Mouse (Mus musculus) embryonic fibroblast, embryonic 13.5 days (primary cell): Measurements from ENCODE around the gene Plcl1.

Source experiments
- CTCF ChIP-seq: IDR thresholded peaks from 2 replicates; pipeline ENCODE4 v1.5.1; 2011; ENCODE audit warnings: mild to moderate bottlenecking, control low read depth, low read length, moderate library complexity, borderline replicate concordance; ENCODE audit not compliant: insufficient read depth
- POLR2A ChIP-seq: IDR thresholded peaks from 2 replicates; pipeline ENCODE4 v1.6.1; 2011; ENCODE audit warnings: low read depth, mild to moderate bottlenecking, control low read depth, low read length, moderate library complexity

GRCm38 (mm10) chr1:55686261-55686660, 280.5 kb downstream of the Plcl1 start:
- no peak for TF ChIP-seq CTCF
- no peak for TF ChIP-seq POLR2A
